Mouse (Mus musculus) megakaryocyte, adult 5-6 weeks (primary cell): ENCODE data around the gene Rfpl4. TPM values are rescaled to one million over a fixed set of nuclear protein-coding genes. Genes with fewer than 3 reads are reported as not detected.
"Not testable (repeated sequence)": the region's sequence is repeated elsewhere in the genome, so short reads cannot be mapped to it uniquely, and the experiment has no call there.

ENCODE experiments used
- ATAC-seq: 2 replicates; pipeline ENCODE4 v1.8.0; 2016; ENCODE audit warnings: mild to moderate bottlenecking, inconsistent platforms; ENCODE audit not compliant: poor library complexity, severe bottlenecking
- total RNA-seq, 2 experiments: library from RNA; stranded (forward) in 1 of 2; stranded (reverse) in 1 of 2; fragments of 153-499, 151-499 nt in 1 of 2; fragments of 221-1000, 200-1000 nt in 1 of 2; gene quantifications; 2 replicates each; pipeline versions ENCODE4 v1.2.3 to v1.2.4; 2015 to 2017

The Rfpl4 gene
- not detected in 2 replicates for total RNA-seq (2015)
- not detected in 2 replicates for total RNA-seq (2017)

GRCm38 (mm10) chr7:5116850-5117249 lies at the start of gene Rfpl4:
Gene Rfpl4, minus strand, starts transcription at chr7:5116950.
- ATAC-seq: no peak

GRCm38 (mm10) chr7:5149570-5149969 lies 32.8 kb upstream of the Rfpl4 start, which contains the start of gene Vmn1r55:
Gene Vmn1r55, minus strand, starts transcription at chr7:5149670.
- not testable (repeated sequence) for ATAC-seq

GRCm38 (mm10) chr7:5125549-5126406 lies 9.0 kb upstream of the Rfpl4 start, which contains the start of gene Rasl2-9:
Gene Rasl2-9, minus strand, starts transcription at chr7:5125950.
- ATAC-seq: peak; percentile 100

- ATAC-seq: no peak
Measured at GRCm38 (mm10) chr7:5125078-5125477, 8.3 kb upstream of the Rfpl4 start.

GRCm38 (mm10) chr7:5112701-5113100 lies 4.0 kb downstream of the Rfpl4 start:
- ATAC-seq: no peak

- ATAC-seq: no peak
Measured at GRCm38 (mm10) chr7:5109301-5109700, 7.4 kb downstream of the Rfpl4 start.

GRCm38 (mm10) chr7:5108272-5108671 lies 8.5 kb downstream of the Rfpl4 start:
- ATAC-seq: no peak

- no peak for ATAC-seq
Measured at GRCm38 (mm10) chr7:5102564-5102963, 14.2 kb downstream of the Rfpl4 start.

GRCm38 (mm10) chr7:5101066-5101663 lies 15.6 kb downstream of the Rfpl4 start:
- ATAC-seq: peak; percentile 95

GRCm38 (mm10) chr7:5099796-5100195 lies 17.0 kb downstream of the Rfpl4 start:
- no peak for ATAC-seq

- ATAC-seq: no peak
Measured at GRCm38 (mm10) chr7:5098769-5099168, 18.0 kb downstream of the Rfpl4 start.

- ATAC-seq: no peak
Measured at GRCm38 (mm10) chr7:5092831-5093510, 23.8 kb downstream of the Rfpl4 start.

- ATAC-seq: no peak
Measured at GRCm38 (mm10) chr7:5092381-5092780, 24.4 kb downstream of the Rfpl4 start.

- ATAC-seq: no peak
Measured at GRCm38 (mm10) chr7:5091008-5091728, 25.6 kb downstream of the Rfpl4 start.

- no peak for ATAC-seq
Measured at GRCm38 (mm10) chr7:5089853-5090252, 26.9 kb downstream of the Rfpl4 start.

GRCm38 (mm10) chr7:5087886-5088285 lies 28.9 kb downstream of the Rfpl4 start:
- no peak for ATAC-seq

- no peak for ATAC-seq
Measured at GRCm38 (mm10) chr7:5086921-5087440, 29.8 kb downstream of the Rfpl4 start.

- no peak for ATAC-seq
Measured at GRCm38 (mm10) chr7:5085512-5085911, 31.2 kb downstream of the Rfpl4 start.

- peak; percentile 58 for ATAC-seq
Measured at GRCm38 (mm10) chr7:5083325-5084105, 33.2 kb downstream of the Rfpl4 start.

GRCm38 (mm10) chr7:5081939-5082338 lies 34.8 kb downstream of the Rfpl4 start:
- ATAC-seq: no peak
